Mouse (Mus musculus) myocyte (in vitro differentiated cells): ENCODE measurements around the gene Aimp1. TPM values are rescaled to one million over a fixed set of nuclear protein-coding genes. Genes with fewer than 3 reads are reported as not detected.

Experiments
- H3K27me3 ChIP-seq: one replicate; pipeline ENCODE4 v1.6.1; 2011; ENCODE audit not compliant: control insufficient read depth, insufficient read depth, insufficient read length
- H3K36me3 ChIP-seq: one replicate; pipeline ENCODE4 v1.6.1; 2011; ENCODE audit not compliant: control insufficient read depth, insufficient read depth
- H3K4me2 ChIP-seq: one replicate; pipeline ENCODE4 v1.6.1; 2011; ENCODE audit warnings: low read depth, control low read depth
- H3K4me3 ChIP-seq: one replicate; pipeline ENCODE4 v1.5.1; 2011; ENCODE audit warnings: mild to moderate bottlenecking, control low read depth, moderate library complexity
- H3K79me2 ChIP-seq: one replicate; pipeline ENCODE4 v1.6.1; 2011; ENCODE audit not compliant: control insufficient read depth, insufficient read depth
- H3ac ChIP-seq: one replicate; pipeline ENCODE4 v1.6.1; 2011; ENCODE audit not compliant: control insufficient read depth, insufficient read length
- CEBPB ChIP-seq: IDR thresholded peaks from 2 replicates; pipeline ENCODE4 v1.6.1; 2011; ENCODE audit warnings: mild to moderate bottlenecking, moderate library complexity; ENCODE audit not compliant: poor library complexity, insufficient read depth, severe bottlenecking
- E2F4 ChIP-seq: IDR thresholded peaks from one replicate; pipeline ENCODE4 v1.6.1; 2011; ENCODE audit warnings: mild to moderate bottlenecking, control low read depth, moderate library complexity; ENCODE audit not compliant: insufficient read depth
- MAX ChIP-seq: IDR thresholded peaks from one replicate; pipeline ENCODE4 v1.6.1; 2011; ENCODE audit warnings: low read depth, mild to moderate bottlenecking, control low read depth
- MYOD1 ChIP-seq, 3 experiments: IDR thresholded peaks; one replicate each; pipeline ENCODE4 v1.6.1; 2011; ENCODE audit warnings: control low read depth in 2 of 3, low read depth in 2 of 3, mild to moderate bottlenecking in 2 of 3, moderate library complexity in 1 of 3; ENCODE audit not compliant: insufficient read length in 2 of 3, control insufficient read depth in 1 of 3
- MYOG ChIP-seq, 3 experiments: IDR thresholded peaks; one replicate each; pipeline ENCODE4 v1.6.1; 2011; ENCODE audit warnings: control low read depth in 2 of 3, low read depth in 2 of 3, mild to moderate bottlenecking in 2 of 3; ENCODE audit not compliant: insufficient read length in 2 of 3, control insufficient read depth in 1 of 3, insufficient read depth in 1 of 3
- POLR2A ChIP-seq: IDR thresholded peaks from one replicate; pipeline ENCODE4 v1.6.1; 2011; ENCODE audit warnings: low read depth, mild to moderate bottlenecking, control low read depth, moderate library complexity; ENCODE audit not compliant: insufficient read length
- POLR2AphosphoS2 ChIP-seq: IDR thresholded peaks from one replicate; pipeline ENCODE4 v1.6.1; 2011; ENCODE audit warnings: low read depth, control low read depth; ENCODE audit not compliant: insufficient read length
- REST ChIP-seq: IDR thresholded peaks from one replicate; pipeline ENCODE4 v1.6.1; 2011; ENCODE audit warnings: mild to moderate bottlenecking, control low read depth, moderate library complexity; ENCODE audit not compliant: insufficient read depth, insufficient read length
- SRF ChIP-seq: IDR thresholded peaks from one replicate; pipeline ENCODE4 v1.6.1; 2011; ENCODE audit warnings: low read depth; ENCODE audit not compliant: control insufficient read depth, insufficient read length
- TCF12 ChIP-seq: IDR thresholded peaks from one replicate; pipeline ENCODE4 v1.6.1; 2011; ENCODE audit warnings: mild to moderate bottlenecking, control low read depth; ENCODE audit not compliant: poor library complexity, insufficient read depth, severe bottlenecking
- TCF3 ChIP-seq: IDR thresholded peaks from one replicate; pipeline ENCODE4 v1.6.1; 2011; ENCODE audit warnings: low read depth, control low read depth; ENCODE audit not compliant: insufficient read length
- USF1 ChIP-seq: IDR thresholded peaks from one replicate; pipeline ENCODE4 v1.6.1; 2011; ENCODE audit warnings: low read depth, mild to moderate bottlenecking, control low read depth, moderate library complexity
- polyA plus RNA-seq: library from polyadenylated mRNA; unstranded; fragments of >200 nt; fragmentation: generic; extraction: Trizol; gene quantifications from one replicate; pipeline ENCODE4 v1.2.1, GENCODE M21; 2012; ENCODE audit warnings: missing spikeins

The Aimp1 gene
- polyA plus RNA-seq, 1 experiment = 109 TPM

DNA sequence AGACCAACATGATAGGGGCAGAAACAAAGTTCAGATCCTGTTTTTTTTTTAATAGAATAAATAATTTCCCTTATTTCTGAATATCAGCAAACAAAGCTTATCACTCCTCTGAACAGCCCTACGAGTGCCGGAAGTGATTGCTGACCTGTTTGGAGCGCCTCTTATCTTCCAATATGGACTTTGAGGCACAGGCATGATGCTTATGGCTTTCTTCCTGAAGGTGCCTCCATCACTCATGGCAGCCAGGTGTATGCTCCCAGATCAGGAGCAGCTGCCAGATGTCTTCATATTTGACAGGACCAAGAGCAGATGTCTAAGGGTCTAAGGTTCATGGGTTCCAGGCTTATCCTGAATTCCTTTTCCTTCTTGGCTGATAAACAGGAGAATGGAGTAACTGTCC lies 47.1 kb downstream of the Aimp1 start:
- no peak overlapping the region for H3ac ChIP-seq
- H3K79me2 ChIP-seq = no peaks in the 10 kb centered on the region
- H3K27me3 ChIP-seq = no peaks in the 10 kb centered on the region
- no peaks in the 10 kb centered on the region for H3K36me3 ChIP-seq
- H3K4me2 ChIP-seq = no peak overlapping the region
- TF ChIP-seq TCF3 = no peak
- no peak for TF ChIP-seq E2F4
- TF ChIP-seq POLR2A = no peak
- no peak for TF ChIP-seq REST
- no peak for TF ChIP-seq MAX
- no peak for TF ChIP-seq POLR2AphosphoS2
- no peak for TF ChIP-seq USF1
- TF ChIP-seq MYOD1 (IDR thresholded peaks at IDR 0.05; ENCODE audit: control insufficient read depth in 1 of 3, insufficient read length in 2 of 3, low read depth in 2 of 3) = no peak
- TF ChIP-seq CEBPB = no peak
- TF ChIP-seq MYOG (IDR thresholded peaks at IDR 0.05; ENCODE audit: control insufficient read depth in 1 of 3, insufficient read depth in 1 of 3, insufficient read length in 2 of 3, low read depth in 2 of 3) = no peak
- no peak for TF ChIP-seq TCF12
- no peak for TF ChIP-seq SRF
- H3K4me3 ChIP-seq = no peak overlapping the region

DNA sequence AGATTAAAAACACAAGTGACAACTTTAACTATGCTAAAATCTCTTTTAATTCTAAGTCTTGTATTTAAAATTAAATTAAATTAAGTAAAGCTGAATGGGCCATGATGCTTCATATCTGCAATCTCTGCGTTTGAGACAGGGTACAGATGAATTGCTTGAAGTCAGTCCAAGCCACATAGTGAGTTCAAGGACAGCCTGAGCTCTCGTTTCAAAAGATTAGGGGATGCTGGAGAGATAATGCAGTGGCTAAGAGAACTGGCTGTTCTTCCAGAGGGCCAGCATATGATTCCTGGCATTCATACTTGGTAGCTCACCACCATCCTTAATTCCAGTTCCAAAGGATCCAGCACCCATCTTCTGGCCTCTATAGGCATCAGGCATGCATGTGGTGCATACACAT lies 50.9 kb downstream of the Aimp1 start:
- TF ChIP-seq CEBPB (no peak), E2F4 (no peak), POLR2AphosphoS2 (no peak), POLR2A (no peak), MYOG (IDR thresholded peaks at IDR 0.05; ENCODE audit: control insufficient read depth in 1 of 3, insufficient read depth in 1 of 3, insufficient read length in 2 of 3, low read depth in 2 of 3) (no peak), TCF3 (no peak), TCF12 (no peak), USF1 (no peak), REST (no peak), SRF (no peak), MYOD1 (IDR thresholded peaks at IDR 0.05; ENCODE audit: control insufficient read depth in 1 of 3, insufficient read length in 2 of 3, low read depth in 2 of 3) (no peak), MAX (no peak)
- Histone ChIP-seq H3K27me3 (no peaks in the 10 kb centered on the region), H3K79me2 (no peaks in the 10 kb centered on the region), H3ac (no peak overlapping the region), H3K4me2 (no peak overlapping the region), H3K36me3 (no peaks in the 10 kb centered on the region), H3K4me3 (no peak overlapping the region)

GRCm38 (mm10) chr3:132629601-132630239 lies 54.5 kb downstream of the Aimp1 start, which contains the start of gene Gimd1:
Gene Gimd1 (plus strand): TSS chr3:132629820.
- H3K36me3 ChIP-seq = no peaks in the 10 kb centered on the region
- H3K79me2 ChIP-seq = no peaks in the 10 kb centered on the region
- TF ChIP-seq TCF12 = no peak
- no peak for TF ChIP-seq MYOD1 (IDR thresholded peaks at IDR 0.05; ENCODE audit: control insufficient read depth in 1 of 3, insufficient read length in 2 of 3, low read depth in 2 of 3)
- no peak for TF ChIP-seq CEBPB
- TF ChIP-seq POLR2AphosphoS2 = no peak
- TF ChIP-seq MYOG (IDR thresholded peaks at IDR 0.05; ENCODE audit: control insufficient read depth in 1 of 3, insufficient read depth in 1 of 3, insufficient read length in 2 of 3, low read depth in 2 of 3) = no peak
- no peak for TF ChIP-seq E2F4
- no peak within 1 kb of the TSS for H3K4me3 ChIP-seq
- H3K27me3 ChIP-seq = no peaks in the 10 kb centered on the region
- no peak within 1 kb of the TSS for H3K4me2 ChIP-seq
- no peak within 1 kb of the TSS for H3ac ChIP-seq

- Histone ChIP-seq H3K79me2 (no peaks in the 10 kb centered on the region), H3K36me3 (no peaks in the 10 kb centered on the region), H3K4me2 (no peak overlapping the region), H3K4me3 (no peak overlapping the region), H3K27me3 (no peaks in the 10 kb centered on the region), H3ac (no peak overlapping the region)
- TF ChIP-seq E2F4 = no peak
- no peak for TF ChIP-seq USF1
- TF ChIP-seq MYOD1 (IDR thresholded peaks at IDR 0.05; ENCODE audit: control insufficient read depth in 1 of 3, insufficient read length in 2 of 3, low read depth in 2 of 3) = no peak
- no peak for TF ChIP-seq TCF3
- no peak for TF ChIP-seq POLR2AphosphoS2
- TF ChIP-seq POLR2A = no peak
- no peak for TF ChIP-seq SRF
Observed at GRCm38 (mm10) chr3:132628741-132629140, 55.4 kb downstream of the Aimp1 start.

Other genes with a start within 250 kb of the Aimp1 start
- not detected for gene Gimd1, start 54.5 kb downstream of the Aimp1 start, polyA plus RNA-seq
- gene Tbck, start 226 bp downstream of the Aimp1 start, polyA plus RNA-seq = 3.3 TPM